Mouse (Mus musculus) c-Kit-positive CD71-negative TER-119-negative erythroid progenitor cells, embryonic 14.5 days (primary cell): Measurements from ENCODE around the gene Mfap4.

ENCODE experiments used
- DNase-seq: peaks from one replicate; pipeline ENCODE4 v3.0.0-alpha.2; 2013; ENCODE audit warnings: low read depth

Mfap4 gene

GRCm38 (mm10) chr11:61518871-61519270 is 33.6 kb downstream of the Mfap4 start:
- DNase-seq, result no peak

GRCm38 (mm10) chr11:61519484-61520107 is 34.4 kb downstream of the Mfap4 start:
- no peak for DNase-seq

DNA sequence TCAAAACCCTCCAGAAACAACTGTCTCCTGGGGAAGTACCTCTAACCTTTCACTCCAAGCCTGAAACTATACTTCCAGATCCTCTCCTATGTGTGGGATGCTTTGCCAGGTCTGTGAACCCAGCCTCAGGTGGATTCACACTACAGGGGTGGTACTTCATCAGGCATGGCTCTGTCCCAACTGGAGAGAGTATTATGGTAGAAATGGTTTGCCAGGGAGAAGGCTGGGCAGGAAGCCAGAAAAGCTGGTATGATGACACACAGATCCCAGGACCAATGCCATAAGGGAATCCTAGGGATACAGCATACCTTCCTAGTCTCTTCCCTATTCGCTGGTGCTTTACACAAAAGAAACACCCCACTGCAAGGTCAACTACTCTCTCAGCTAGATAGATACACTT is 41.6 kb downstream of the Mfap4 start:
- DNase-seq, result no peak

DNA sequence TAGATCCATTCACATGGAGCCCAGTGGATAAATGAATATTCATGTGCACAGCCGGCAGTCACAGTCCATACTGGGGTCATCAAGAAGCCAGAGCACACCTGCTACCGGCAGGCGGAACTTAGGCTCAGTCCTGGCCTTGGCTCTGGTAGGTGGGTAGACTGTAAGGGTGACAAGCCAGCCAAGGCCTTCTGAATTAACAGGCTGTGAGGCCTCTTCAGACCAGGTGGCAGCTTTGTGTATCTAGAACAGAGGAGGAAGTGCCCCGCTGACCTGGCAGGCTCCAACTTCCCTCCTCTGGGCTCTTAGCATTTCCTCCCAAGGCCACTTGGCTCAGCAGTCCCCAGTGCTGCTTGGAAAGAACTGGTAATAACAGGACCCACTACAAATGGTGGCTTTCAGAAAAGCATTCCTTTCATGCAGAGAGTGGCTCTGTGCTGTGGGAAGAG is 44.1 kb downstream of the Mfap4 start:
- DNase-seq, result no peak

DNA sequence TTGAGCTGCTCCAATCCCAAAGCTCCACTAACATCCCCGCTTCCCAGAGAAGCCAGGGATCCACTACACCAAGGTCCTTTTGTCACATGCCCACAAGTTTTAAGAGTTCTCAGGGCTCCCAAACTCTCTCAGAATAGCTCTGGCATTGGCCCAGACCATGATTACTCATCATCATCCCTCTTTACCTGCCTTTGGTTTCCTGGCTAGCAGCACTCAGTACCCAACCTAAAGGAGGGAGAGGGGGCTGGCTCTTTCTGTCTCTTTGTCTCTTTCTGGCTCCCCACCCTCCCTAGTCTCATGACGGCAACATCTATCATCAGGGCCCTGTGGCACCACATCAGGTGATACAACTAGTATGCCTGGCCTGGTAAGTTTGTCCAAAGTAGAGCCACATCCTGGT is 47.6 kb downstream of the Mfap4 start:
- no peak for DNase-seq

DNA sequence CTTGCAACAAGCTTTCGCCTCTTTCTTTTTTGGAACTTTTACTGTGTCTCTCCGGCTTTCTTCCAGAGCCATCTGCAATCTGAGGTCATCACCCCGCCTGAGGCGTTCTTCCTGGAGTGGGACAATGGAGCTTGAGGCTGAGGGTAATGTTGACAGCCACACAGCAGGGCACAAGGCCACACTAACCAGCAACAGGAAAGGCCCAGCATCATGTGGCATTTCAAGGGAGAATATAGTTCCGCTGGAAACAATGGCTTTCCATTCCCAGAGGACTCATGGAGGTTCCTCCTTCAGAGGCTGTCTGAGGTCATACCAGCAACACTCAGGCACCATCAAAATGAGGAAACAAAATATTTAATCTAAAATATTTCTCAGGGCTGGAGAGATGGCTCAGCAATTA is 48.3 kb downstream of the Mfap4 start:
- no peak for DNase-seq

DNA sequence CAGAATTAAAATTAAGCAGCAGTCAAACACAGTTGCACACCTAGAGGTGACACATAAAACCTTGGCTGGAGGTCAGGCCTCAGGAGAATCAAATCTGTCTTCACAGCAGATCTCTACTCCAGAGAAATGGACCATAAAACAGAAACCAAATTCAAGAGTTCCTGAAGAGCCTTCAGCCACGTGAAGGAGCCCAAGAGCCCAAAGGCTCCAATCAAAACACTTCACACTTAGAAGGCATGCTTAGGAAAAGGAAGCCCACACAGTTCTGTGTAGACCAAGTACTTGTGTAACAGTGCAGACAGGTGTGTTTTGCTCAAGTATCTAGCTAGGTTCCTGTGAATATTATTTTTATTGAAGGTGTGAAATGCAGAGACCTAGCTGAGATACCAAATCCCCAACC is 50.3 kb downstream of the Mfap4 start:
- DNase-seq, result no peak

DNA sequence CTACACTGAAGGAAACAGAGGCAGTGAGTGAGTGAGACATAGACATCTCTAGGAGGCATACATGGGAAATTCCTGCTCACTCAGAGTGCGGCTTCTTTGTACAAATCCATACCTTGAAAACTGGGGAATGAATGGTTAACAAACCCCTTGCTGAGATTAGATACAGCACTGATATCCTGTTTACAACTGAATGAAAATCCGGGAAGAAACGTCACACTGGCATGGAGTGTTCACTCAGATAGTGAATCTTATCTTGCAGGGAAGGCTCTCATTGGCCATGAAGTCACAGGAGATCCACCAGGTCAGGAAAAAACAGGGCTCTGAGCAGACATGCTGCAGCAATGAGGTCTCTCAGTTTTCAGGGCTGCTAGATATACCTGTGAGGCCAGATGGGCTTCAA is 51.7 kb downstream of the Mfap4 start:
- no peak for DNase-seq

- DNase-seq, result no peak
Measured at GRCm38 (mm10) chr11:61537362-61537761, 52.1 kb downstream of the Mfap4 start.
